In genomic region chr2:103432695-103433275, GRCm38 (mm10) we compare ENCODE assay signal across 29 mouse cellular contexts. TPM values are rescaled to one million over a fixed set of nuclear protein-coding genes. Genes with fewer than 3 reads are reported as not detected.
DNase-seq lines count a peak whose midpoint lies in the region; ATAC-seq and TF ChIP-seq lines count a peak whose summit lies in the region.
"Had no signal": no experiment of that assay in that cellular context is flagged by ENCODE, and none has a peak within 500 bp of the region (broad histone marks: within the 10 kb centered on the region; RNA-seq: fewer than 3 reads in every experiment).

No protein-coding gene starts in this region.

- no peak overlapping the region for H3K4me3 ChIP-seq in heart, embryonic 11.5 days (ENCODE audit: low read depth, low read length)
- H3K4me3 ChIP-seq in liver, adult 2 months (ENCODE audit: insufficient read depth, low read depth, low read length) = no peak overlapping the region
- H3K4me3 ChIP-seq in intestine, embryonic 15.5 days (replicated peaks) = no peak overlapping the region
- H3K4me3 ChIP-seq: forebrain, embryonic 10.5 days; hindbrain, embryonic 10.5 days; layer of hippocampus, adult 2 months; limb, embryonic 12.5 days; stomach, embryonic 15.5 days had no signal

- H3K4me2 ChIP-seq in heart, embryonic 11.5 days = no peak overlapping the region
- H3K4me2 ChIP-seq in intestine, embryonic 15.5 days (replicated peaks) = no peak overlapping the region
- H3K4me2 ChIP-seq: limb, embryonic 12.5 days; stomach, embryonic 15.5 days had no signal

- no peaks in the 10 kb centered on the region for H3K36me3 ChIP-seq in heart, embryonic 11.5 days (ENCODE audit: control insufficient read depth, insufficient read depth, low read length)
- no peaks in the 10 kb centered on the region for H3K36me3 ChIP-seq in liver, adult 2 months (ENCODE audit: control insufficient read depth, insufficient read depth, low read length)
- H3K36me3 ChIP-seq in intestine, embryonic 15.5 days = no peaks in the 10 kb centered on the region
- H3K36me3 ChIP-seq: forebrain, embryonic 10.5 days; hindbrain, embryonic 10.5 days; limb, embryonic 12.5 days; stomach, embryonic 15.5 days had no signal

- no peaks in the 10 kb centered on the region for H3K27me3 ChIP-seq in heart, embryonic 11.5 days (ENCODE audit: control insufficient read depth, insufficient read depth, low read length)
- H3K27me3 ChIP-seq in liver, adult 2 months (ENCODE audit: control insufficient read depth, insufficient read depth, low read length) = no peaks in the 10 kb centered on the region
- no peaks in the 10 kb centered on the region for H3K27me3 ChIP-seq in intestine, embryonic 15.5 days (replicated peaks)
- H3K27me3 ChIP-seq: limb, embryonic 12.5 days; stomach, embryonic 15.5 days had no signal

- H3K27ac ChIP-seq in heart, embryonic 11.5 days (ENCODE audit: low read depth, low read length) = 0 out of 2 replicates have a peak overlapping the region, but pooled peaks have one; percentile 5
- H3K27ac ChIP-seq in liver, adult 2 months (replicated peaks; ENCODE audit: insufficient read depth, low read depth, low read length) = no peak overlapping the region
- H3K27ac ChIP-seq in intestine, embryonic 15.5 days = no peak overlapping the region
- H3K27ac ChIP-seq: forebrain, embryonic 10.5 days; hindbrain, embryonic 10.5 days; layer of hippocampus, adult 2 months; limb, embryonic 12.5 days; liver, embryonic 14.5 days; macrophage; stomach, embryonic 15.5 days had no signal

- H3K79me2 ChIP-seq in liver, adult 2 months (ENCODE audit: control insufficient read depth, insufficient read depth, low read length) = no peaks in the 10 kb centered on the region

- 0 out of 2 replicates have a peak, but pooled peaks have one; percentile 23 for ATAC-seq in heart, embryonic 11.5 days (replicated peaks; ENCODE audit: insufficient number of reproducible peaks, low FRiP score, low TSS enrichment)
- no peak for ATAC-seq in intestine, embryonic 15.5 days
- ATAC-seq: activated CD4-positive, CD25-positive, alpha-beta regulatory T cell, adult 4 months; forebrain, embryonic 16.5 days; hindbrain, embryonic 16.5 days; intestine, embryonic 16.5 days had no signal

- DNase-seq in adrenal gland, adult 2 months = peak; percentile 37
- DNase-seq in adrenal gland, postnatal 4 days (ENCODE audit: low spot score in 2 of 2) = no peak
- no peak for DNase-seq in heart, adult 9 months (ENCODE audit: low spot score in 2 of 2)
- DNase-seq in liver, adult 2 months (ENCODE audit: extremely low read depth, low read depth, low spot score) = peak; percentile 78
- DNase-seq in liver = no peak
- DNase-seq in lung, postnatal 10 days = peak; percentile 33
- DNase-seq: cerebellum, adult 9-10 months; heart, postnatal 10 days; kidney, adult 9 months; kidney, postnatal 25 days; right cerebral cortex, adult 18-20 months; right cerebral cortex, postnatal 4 days; thymus, postnatal 25 days had no signal

- WGBS in heart, embryonic 11.5 days (ENCODE audit: insufficient replicate concordance) = 29% methylated on average over 8 of the region's 8 CpGs
- 48% methylated on average over 8 of the region's 8 CpGs for WGBS in liver, adult 2 months
- 61% methylated on average over 8 of the region's 8 CpGs for WGBS in intestine, embryonic 15.5 days

- peaks cover 9% of the 10 kb centered on the region; the same call in 1 of the 2 replicates for H3K4me1 ChIP-seq in heart, embryonic 11.5 days (ENCODE audit: control insufficient read depth, insufficient read depth, low read length)
- H3K4me1 ChIP-seq in liver, adult 2 months (ENCODE audit: control insufficient read depth, insufficient read depth, low read length) = peaks cover 9% of the 10 kb centered on the region; the same call in 1 of the 2 replicates
- H3K4me1 ChIP-seq in intestine, embryonic 15.5 days (replicated peaks) = peaks cover 12% of the 10 kb centered on the region

- H3K9ac ChIP-seq in heart, embryonic 11.5 days (ENCODE audit: low read depth, low read length) = no peak overlapping the region
- no peak overlapping the region for H3K9ac ChIP-seq in liver, adult 2 months (ENCODE audit: low read depth, low read length)
- H3K9ac ChIP-seq in intestine, embryonic 15.5 days = no peak overlapping the region
- H3K9ac ChIP-seq: limb, embryonic 12.5 days; liver, embryonic 14.5 days; stomach, embryonic 15.5 days had no signal

- TF ChIP-seq POLR2A in liver, adult 2 months (IDR thresholded peaks at IDR 0.05; ENCODE audit: extremely low read depth, insufficient read depth, low read length) = no peak

- TF ChIP-seq CTCF in liver, adult 2 months (IDR thresholded peaks at IDR 0.05; ENCODE audit: low read depth, low read length) = no peak

- H3K9me3 ChIP-seq in heart, embryonic 11.5 days (replicated peaks; ENCODE audit: control insufficient read depth, low read length) = no peaks in the 10 kb centered on the region
- no peaks in the 10 kb centered on the region for H3K9me3 ChIP-seq in intestine, embryonic 15.5 days
- H3K9me3 ChIP-seq: forebrain, embryonic 10.5 days; hindbrain, embryonic 10.5 days; limb, embryonic 12.5 days; stomach, embryonic 15.5 days had no signal

RNA-seq across cellular contexts. Expression of gene Elf5, which starts 21.3 kb away (rescaled TPM):
- not detected for total RNA-seq in adrenal gland, adult 2 months (2021)
- polyA plus RNA-seq in adrenal gland, adult 2 months (2012; rRNA removed) = not detected in 2 replicates
- total RNA-seq in adrenal gland, postnatal 4 days (2021) = 1 to 10 TPM in 1 of 2 experiments, under 1 TPM in 1; 0.54 to 3.0 TPM
- not detected in 2 replicates for polyA plus RNA-seq in heart, embryonic 11.5 days (2014; fragmentation: Nextera tagmentation; extraction: Ambion mirVana)
- total RNA-seq in liver, adult 2 months (2014; rRNA removed) = not detected in 2 replicates
- not detected in 2 replicates for polyA plus RNA-seq in liver, adult 2 months (2012; rRNA removed)
- polyA plus RNA-seq in intestine, embryonic 15.5 days (2015; fragmentation: Nextera tagmentation; extraction: Ambion mirVana) = 0.13 and 0.20 TPM in 2 replicates
- total RNA-seq: gastrocnemius, postnatal 4 days; heart, postnatal 10 days had no signal
- polyA plus RNA-seq: activated CD4-positive, CD25-positive, alpha-beta regulatory T cell, adult 4 months; forebrain, embryonic 16.5 days; hindbrain, embryonic 10.5 days; hindbrain, embryonic 16.5 days; limb, embryonic 12.5 days; macrophage; midbrain, postnatal 0 days; neural tube, embryonic 14.5 days had no signal

RNA-seq across cellular contexts. Expression of gene Cat, which starts 52.2 kb away (rescaled TPM):
- 100 to 1,000 TPM; 481 to 548 TPM for total RNA-seq in adrenal gland, adult 2 months (2021)
- 144 and 174 TPM in 2 replicates for polyA plus RNA-seq in adrenal gland, adult 2 months (2012; rRNA removed)
- 100 to 1,000 TPM; 157 to 174 TPM for total RNA-seq in adrenal gland, postnatal 4 days (2021)
- polyA plus RNA-seq in heart, embryonic 11.5 days (2014; fragmentation: Nextera tagmentation; extraction: Ambion mirVana) = 94.5 and 101 TPM in 2 replicates
- total RNA-seq in liver, adult 2 months (2014; rRNA removed) = 1,807 and 1,852 TPM in 2 replicates
- polyA plus RNA-seq in liver, adult 2 months (2012; rRNA removed) = 1,476 and 1,516 TPM in 2 replicates
- polyA plus RNA-seq in intestine, embryonic 15.5 days (2015; fragmentation: Nextera tagmentation; extraction: Ambion mirVana) = 128 and 131 TPM in 2 replicates

Comparison
In these comparisons a context has a peak if more than half of its experiments do, and no peak if none do; other contexts are left out.
1. DNase-seq: peak in adrenal gland, adult 2 months (single experiment), liver, adult 2 months (single experiment) and lung, postnatal 10 days (single experiment); none in adrenal gland, postnatal 4 days (0 of 2), heart, adult 9 months (0 of 2) and liver (single experiment).